Mouse (Mus musculus) hindbrain, embryonic 13.5 days (tissue): Measurements from ENCODE around the gene Hyal5. TPM values are rescaled to one million over a fixed set of nuclear protein-coding genes. Genes with fewer than 3 reads are reported as not detected.
A peak's percentile ranks its signal among the peaks of the same experiment; 100 is the strongest.

Experiments
- ATAC-seq: fragments of 200-750 bp; cut with Nextera tagmentation; 2 replicates; pipeline ENCODE4 v1.8.0; 2017; ENCODE audit warnings: moderate TSS enrichment; ENCODE audit not compliant: low FRiP score
- H3K27ac ChIP-seq: fragments of 300-500 bp; sonication (generic); 2 replicates; pipeline ENCODE4 v1.5.1; 2015; ENCODE audit warnings: inconsistent platforms, mild to moderate bottlenecking, moderate library complexity
- H3K27me3 ChIP-seq: fragments of 300-500 bp; sonication (generic); 2 replicates; pipeline ENCODE4 v1.6.1; 2015; ENCODE audit warnings: mild to moderate bottlenecking, inconsistent platforms
- H3K36me3 ChIP-seq: fragments of 300-500 bp; sonication (generic); 2 replicates; pipeline ENCODE4 v1.6.1; 2015; ENCODE audit warnings: mild to moderate bottlenecking, inconsistent platforms
- H3K4me1 ChIP-seq: fragments of 300-500 bp; sonication (generic); replicated peaks from 2 replicates; pipeline ENCODE4 v1.6.1; 2015; ENCODE audit warnings: inconsistent platforms
- H3K4me2 ChIP-seq: fragments of 300-500 bp; sonication (generic); 2 replicates; pipeline ENCODE4 v1.6.1; 2015; ENCODE audit warnings: inconsistent platforms, mild to moderate bottlenecking, moderate library complexity
- H3K4me3 ChIP-seq: fragments of 300-500 bp; sonication (generic); 2 replicates; pipeline ENCODE4 v1.5.1; 2015; ENCODE audit warnings: mild to moderate bottlenecking, inconsistent platforms
- H3K9ac ChIP-seq: fragments of 300-500 bp; sonication (generic); 2 replicates; pipeline ENCODE4 v1.6.1; 2015; ENCODE audit warnings: mild to moderate bottlenecking, inconsistent platforms
- H3K9me3 ChIP-seq: fragments of 300-500 bp; sonication (generic); 2 replicates; pipeline ENCODE4 v1.6.1; 2016; ENCODE audit warnings: inconsistent platforms
- WGBS: fragments of 180-500 bp; shearing (Covaris S2); methylation state at CpG from one replicate; pipeline ENCODE4 v1.1.7; 2015; 5-methylcytosine and 5-hydroxymethylcytosine counted together
- polyA plus RNA-seq: library from polyadenylated mRNA; unstranded; fragments of >200 nt; fragmentation: Nextera tagmentation; extraction: Ambion mirVana; gene quantifications from 2 replicates; pipeline ENCODE4 v1.2.1, GENCODE M21; 2015

The Hyal5 gene
- not detected in 2 replicates for polyA plus RNA-seq

DNA sequence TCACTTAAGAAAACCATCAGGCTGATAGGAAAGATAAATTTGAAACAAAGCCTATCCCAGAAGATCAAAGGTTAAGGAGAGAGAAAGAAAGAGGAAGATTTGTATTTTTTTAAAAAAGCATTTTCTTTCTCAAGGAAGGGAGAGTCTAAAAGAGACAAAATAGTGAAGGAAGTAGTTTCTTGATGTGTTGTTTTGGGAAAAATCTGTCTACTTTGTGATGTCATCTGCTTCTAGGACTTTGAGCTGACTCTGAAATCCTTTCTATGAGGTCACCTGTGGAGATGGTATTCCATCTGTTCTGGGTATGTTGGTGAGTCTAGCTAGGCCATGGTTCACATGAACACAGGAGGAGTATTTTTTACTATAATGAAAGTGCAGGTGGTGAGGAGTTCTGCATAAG lies at the start of gene Hyal5:
TSS of gene Hyal5 (plus strand) at position 301 of the 400 bp plus-strand sequence.
- no peak within 1 kb of the TSS for H3K9ac ChIP-seq
- no peak within 1 kb of the TSS for H3K4me3 ChIP-seq
- no peak for ATAC-seq
- H3K27me3 ChIP-seq = no peaks in the 10 kb centered on the region
- no peaks in the 10 kb centered on the region for H3K36me3 ChIP-seq
- no peaks in the 10 kb centered on the region for H3K4me1 ChIP-seq
- H3K4me2 ChIP-seq = no peak within 1 kb of the TSS
- H3K27ac ChIP-seq = no peak within 1 kb of the TSS
- no peaks in the 10 kb centered on the region for H3K9me3 ChIP-seq

DNA sequence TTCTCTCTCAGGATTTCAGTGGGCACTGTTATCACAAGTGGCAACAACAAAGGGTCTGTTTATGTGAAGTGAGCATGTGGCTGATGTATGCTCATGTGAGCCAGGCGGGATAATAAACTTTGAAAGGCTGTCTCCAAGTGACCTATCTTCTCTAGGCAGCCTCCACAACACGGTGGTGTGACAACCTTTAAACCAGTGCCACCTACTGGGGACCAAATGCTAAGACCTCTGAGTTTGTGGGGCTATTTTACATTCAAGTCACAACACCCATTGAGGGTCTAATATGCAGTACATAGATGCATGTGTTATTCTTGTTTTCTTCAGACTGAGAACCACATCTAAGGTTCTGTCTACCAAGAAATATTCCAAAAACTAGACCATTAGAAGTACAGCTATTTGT lies 35.7 kb upstream of the Hyal5 start:
- H3K4me2 ChIP-seq = no peak overlapping the region
- no peaks in the 10 kb centered on the region for H3K4me1 ChIP-seq
- H3K27me3 ChIP-seq = no peaks in the 10 kb centered on the region
- H3K36me3 ChIP-seq = no peaks in the 10 kb centered on the region
- H3K9me3 ChIP-seq = no peaks in the 10 kb centered on the region
- H3K4me3 ChIP-seq = no peak overlapping the region
- H3K9ac ChIP-seq = no peak overlapping the region
- WGBS = 45% methylated on average over 2 of the region's 2 CpGs
- ATAC-seq = no peak
- H3K27ac ChIP-seq = no peak overlapping the region

DNA sequence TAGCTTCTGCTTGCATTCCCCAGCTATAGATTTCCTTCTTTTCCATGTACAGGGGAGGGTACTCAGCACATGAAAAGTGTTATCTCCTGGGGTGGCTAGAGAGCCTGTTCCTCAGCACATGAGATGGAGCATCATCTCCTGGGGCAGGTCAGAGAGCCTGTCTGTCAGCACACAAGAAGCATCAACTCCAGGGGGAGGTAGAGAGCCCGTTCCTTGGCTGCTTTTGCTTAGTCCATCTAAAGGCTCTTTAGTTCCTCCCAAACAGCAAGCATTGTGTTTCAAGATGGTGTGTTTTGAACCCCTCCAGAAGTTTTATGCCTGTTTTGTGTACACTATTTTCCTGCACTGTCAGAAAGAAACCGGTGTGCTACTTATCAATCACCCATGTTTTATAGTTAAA lies 2.5 kb downstream of the Hyal5 start:
- no peak overlapping the region for H3K9ac ChIP-seq
- no peaks in the 10 kb centered on the region for H3K27me3 ChIP-seq
- H3K36me3 ChIP-seq = no peaks in the 10 kb centered on the region
- no peak for ATAC-seq
- no peak overlapping the region for H3K4me3 ChIP-seq
- no peak overlapping the region for H3K27ac ChIP-seq
- no peaks in the 10 kb centered on the region for H3K9me3 ChIP-seq
- WGBS = 57% methylated on average over 2 of the region's 2 CpGs
- no peaks in the 10 kb centered on the region for H3K4me1 ChIP-seq
- no peak overlapping the region for H3K4me2 ChIP-seq

DNA sequence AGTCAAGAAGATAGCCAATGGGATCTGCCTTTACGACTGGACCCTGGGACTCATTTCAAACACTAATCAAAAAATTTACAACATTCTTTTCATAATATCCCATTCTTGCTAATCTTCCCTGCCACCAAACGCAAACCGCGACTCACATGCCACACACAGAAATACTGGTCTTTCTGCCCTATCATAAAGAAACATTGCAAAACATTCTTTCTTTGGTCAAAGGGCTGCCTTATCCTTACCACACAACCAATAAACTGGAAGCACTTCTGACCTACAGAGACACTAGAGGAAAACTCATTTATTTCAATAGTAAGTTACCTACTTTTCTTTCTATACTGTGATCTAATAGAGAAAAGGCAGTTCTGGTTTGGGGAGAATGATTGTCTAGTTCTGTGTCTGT lies 5.9 kb downstream of the Hyal5 start:
- WGBS = 93% methylated on average over 4 of the region's 4 CpGs
- Histone ChIP-seq H3K4me2 (no peak overlapping the region), H3K27ac (no peak overlapping the region), H3K4me3 (no peak overlapping the region), H3K9me3 (no peaks in the 10 kb centered on the region), H3K36me3 (no peaks in the 10 kb centered on the region), H3K9ac (no peak overlapping the region), H3K27me3 (no peaks in the 10 kb centered on the region), H3K4me1 (no peaks in the 10 kb centered on the region)
- ATAC-seq = no peak

DNA sequence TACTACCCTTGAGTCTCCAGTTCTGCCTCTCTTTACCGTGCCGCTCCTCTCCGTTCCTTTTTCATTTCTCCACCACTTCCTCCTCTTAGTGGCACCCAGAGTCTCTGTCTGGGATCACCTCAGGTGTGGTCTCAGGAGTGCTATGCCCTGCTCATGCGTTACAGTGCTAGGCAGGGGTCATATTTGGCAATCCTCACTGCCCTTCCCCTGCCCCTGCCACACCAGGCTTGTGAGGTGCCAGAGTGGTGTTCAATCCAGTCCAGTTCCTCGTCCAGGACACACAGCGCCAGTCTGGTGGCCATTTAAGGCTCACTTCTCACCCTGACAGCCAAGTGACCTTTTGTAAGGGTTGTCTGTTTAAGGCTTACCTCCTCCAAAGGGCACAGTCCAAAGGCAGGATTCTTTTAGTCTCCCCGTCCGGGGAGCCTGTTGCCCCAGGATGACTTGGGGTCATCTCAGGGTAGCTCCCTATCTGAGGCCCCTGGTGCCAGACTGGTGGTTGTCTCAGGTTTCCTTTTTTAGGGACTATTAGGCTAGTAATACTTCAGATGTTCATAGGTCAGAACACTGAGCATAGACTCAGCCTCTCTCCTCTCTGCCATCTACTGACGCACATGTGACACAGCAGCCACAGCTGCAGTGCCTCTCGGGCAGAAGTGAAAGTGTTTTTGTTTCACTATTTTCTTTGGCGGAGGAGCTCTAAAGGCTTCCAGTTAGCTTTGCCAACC lies 36.5 kb downstream of the Hyal5 start:
- Histone ChIP-seq H3K9ac (no peak overlapping the region), H3K36me3 (no peaks in the 10 kb centered on the region), H3K4me3 (no peak overlapping the region), H3K27me3 (no peaks in the 10 kb centered on the region), H3K4me2 (peak overlapping the region; percentile 27; the same call in 1 of the 2 replicates), H3K9me3 (no peaks in the 10 kb centered on the region), H3K4me1 (no peaks in the 10 kb centered on the region; the same call in 1 of the 2 replicates), H3K27ac (no peak overlapping the region)
- peak; percentile 46; the same call in 1 of the 2 replicates for ATAC-seq
- 80% methylated on average over 11 of the region's 11 CpGs for WGBS

DNA sequence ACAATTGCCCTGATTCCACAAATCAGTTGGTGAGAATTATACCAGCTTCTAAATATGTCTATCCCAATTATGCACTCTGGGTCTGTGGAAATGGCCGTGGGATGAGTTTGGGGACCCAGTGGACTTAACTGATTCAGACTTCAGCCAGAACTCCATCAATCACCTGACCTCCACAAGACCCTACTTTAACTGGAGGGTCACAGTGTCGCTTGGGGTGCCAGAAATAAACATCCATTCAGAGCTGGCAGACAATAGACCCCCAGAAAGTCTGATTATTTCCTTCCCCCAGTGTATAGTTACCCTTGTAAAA lies 37.0 kb downstream of the Hyal5 start:
- Histone ChIP-seq H3K4me3 (no peak overlapping the region), H3K27me3 (no peaks in the 10 kb centered on the region), H3K4me2 (peak overlapping the region; percentile 27; the same call in 1 of the 2 replicates), H3K36me3 (no peaks in the 10 kb centered on the region), H3K4me1 (no peaks in the 10 kb centered on the region; the same call in 1 of the 2 replicates), H3K9ac (no peak overlapping the region), H3K27ac (no peak overlapping the region), H3K9me3 (no peaks in the 10 kb centered on the region)
- 40% methylated on average over 2 of the region's 2 CpGs for WGBS
- no peak for ATAC-seq

DNA sequence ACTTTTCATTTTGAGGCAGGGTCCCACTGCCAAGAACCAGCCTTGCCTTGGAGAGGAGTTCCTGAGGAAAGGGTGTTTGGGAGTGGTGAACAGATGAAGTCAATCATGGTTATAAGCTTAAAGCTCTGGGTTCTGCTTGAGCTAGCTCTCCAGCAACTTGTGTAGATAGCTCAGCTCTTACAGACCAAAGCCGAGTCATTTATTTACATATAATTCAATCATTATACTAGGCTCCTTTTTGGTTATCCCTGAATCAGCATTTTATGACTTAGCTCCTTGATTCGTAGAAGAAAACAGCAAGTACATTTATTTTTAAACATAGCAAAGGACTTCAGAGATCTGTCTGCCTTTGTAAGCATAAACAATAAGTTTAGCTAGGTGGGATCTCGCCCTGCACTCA lies 47.3 kb downstream of the Hyal5 start:
- Histone ChIP-seq H3K9ac (no peak overlapping the region), H3K4me3 (no peak overlapping the region), H3K27ac (no peak overlapping the region), H3K9me3 (no peaks in the 10 kb centered on the region), H3K4me1 (no peaks in the 10 kb centered on the region), H3K27me3 (no peaks in the 10 kb centered on the region), H3K36me3 (no peaks in the 10 kb centered on the region), H3K4me2 (no peak overlapping the region)
- WGBS = 92% methylated on average over 3 of the region's 3 CpGs
- no peak for ATAC-seq

DNA sequence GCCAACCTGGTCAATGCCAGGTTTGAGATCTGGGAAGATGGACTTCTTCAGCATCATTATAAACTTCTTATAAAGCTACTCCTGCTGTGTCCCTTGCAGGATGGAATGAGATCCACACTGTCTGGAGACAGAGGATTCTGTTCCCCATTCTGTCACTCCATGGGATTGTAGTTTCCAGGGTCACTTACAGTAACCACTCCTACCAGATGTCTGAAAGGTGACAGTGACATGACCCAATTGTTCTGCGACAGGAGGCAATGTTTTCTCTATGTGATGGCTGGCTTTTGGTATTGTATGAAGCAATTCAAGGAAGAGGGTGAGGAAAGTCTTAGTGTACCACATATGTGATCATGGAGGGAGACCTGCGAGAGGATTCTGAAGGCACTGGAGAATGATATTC lies 50.0 kb downstream of the Hyal5 start:
- H3K4me1 ChIP-seq = no peaks in the 10 kb centered on the region
- no peaks in the 10 kb centered on the region for H3K27me3 ChIP-seq
- no peak overlapping the region for H3K9ac ChIP-seq
- H3K36me3 ChIP-seq = no peaks in the 10 kb centered on the region
- H3K4me2 ChIP-seq = no peak overlapping the region
- WGBS = 95% methylated on average over 2 of the region's 2 CpGs
- no peaks in the 10 kb centered on the region for H3K9me3 ChIP-seq
- no peak for ATAC-seq
- H3K27ac ChIP-seq = no peak overlapping the region
- H3K4me3 ChIP-seq = no peak overlapping the region

DNA sequence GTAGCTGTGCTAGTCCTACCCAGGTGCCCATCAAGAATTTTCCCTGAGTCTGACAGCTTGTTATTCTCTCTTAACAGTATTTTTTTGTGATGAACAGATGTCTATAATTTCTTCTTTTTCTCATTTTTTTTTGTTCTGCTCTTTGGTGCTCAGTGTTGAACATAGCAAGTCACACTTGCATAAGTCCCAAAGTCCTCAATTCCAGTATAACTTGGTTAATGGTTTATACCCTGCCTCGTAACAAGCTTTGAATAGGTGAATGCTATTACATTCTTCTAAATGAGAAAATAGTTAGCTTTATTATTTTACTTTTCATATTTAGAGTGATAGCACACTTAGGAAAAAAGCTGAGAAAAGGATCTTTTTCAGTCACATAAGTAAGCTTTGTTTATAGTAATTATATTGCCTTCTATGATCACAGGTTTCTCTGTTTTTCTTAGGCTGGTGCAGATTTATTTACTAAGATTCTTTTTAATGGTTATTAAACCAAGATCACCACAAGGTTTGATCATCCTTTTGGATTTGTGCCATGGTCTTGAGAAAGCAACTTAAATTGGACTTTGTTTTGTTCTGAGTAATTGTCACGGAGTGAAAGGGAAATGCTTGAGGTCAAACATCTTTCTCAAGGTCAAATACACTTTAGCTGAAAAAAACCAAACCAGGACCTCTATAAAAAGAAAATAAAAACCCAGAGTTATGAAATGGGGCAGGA lies 52.4 kb downstream of the Hyal5 start:
- WGBS = 81% methylated on average over 2 of the region's 2 CpGs

DNA sequence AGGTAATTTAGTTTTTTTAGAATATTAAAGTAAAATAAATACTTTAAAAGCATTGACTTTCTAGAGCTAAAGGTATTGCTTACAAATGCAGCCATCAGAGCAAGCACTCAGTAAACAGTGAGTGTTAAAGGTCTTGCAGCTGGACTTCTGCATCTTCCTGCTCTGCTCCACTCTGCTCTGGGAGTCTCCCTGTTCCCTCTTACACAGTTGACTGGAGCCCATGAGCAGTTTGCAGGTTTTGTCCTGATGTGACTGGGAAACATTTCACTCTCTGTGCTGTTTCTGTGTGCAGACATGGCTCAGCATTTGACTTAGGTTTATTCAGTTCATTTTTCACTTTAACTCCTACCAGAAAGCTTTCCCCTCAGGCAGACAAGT lies 52.9 kb downstream of the Hyal5 start:
- Histone ChIP-seq H3K4me2 (no peak overlapping the region), H3K27me3 (no peaks in the 10 kb centered on the region), H3K4me3 (no peak overlapping the region), H3K9me3 (no peaks in the 10 kb centered on the region), H3K4me1 (no peaks in the 10 kb centered on the region), H3K27ac (no peak overlapping the region), H3K36me3 (no peaks in the 10 kb centered on the region), H3K9ac (no peak overlapping the region)
- no peak for ATAC-seq

More for the DNA sequence above, 52.4 kb downstream of the Hyal5 start:
- H3K36me3 ChIP-seq = no peaks in the 10 kb centered on the region
- no peak overlapping the region for H3K9ac ChIP-seq
- H3K27me3 ChIP-seq = no peaks in the 10 kb centered on the region
- no peak overlapping the region for H3K4me2 ChIP-seq
- H3K4me1 ChIP-seq = no peaks in the 10 kb centered on the region
- no peak overlapping the region for H3K4me3 ChIP-seq
- H3K27ac ChIP-seq = no peak overlapping the region
- ATAC-seq = no peak
- no peaks in the 10 kb centered on the region for H3K9me3 ChIP-seq

DNA sequence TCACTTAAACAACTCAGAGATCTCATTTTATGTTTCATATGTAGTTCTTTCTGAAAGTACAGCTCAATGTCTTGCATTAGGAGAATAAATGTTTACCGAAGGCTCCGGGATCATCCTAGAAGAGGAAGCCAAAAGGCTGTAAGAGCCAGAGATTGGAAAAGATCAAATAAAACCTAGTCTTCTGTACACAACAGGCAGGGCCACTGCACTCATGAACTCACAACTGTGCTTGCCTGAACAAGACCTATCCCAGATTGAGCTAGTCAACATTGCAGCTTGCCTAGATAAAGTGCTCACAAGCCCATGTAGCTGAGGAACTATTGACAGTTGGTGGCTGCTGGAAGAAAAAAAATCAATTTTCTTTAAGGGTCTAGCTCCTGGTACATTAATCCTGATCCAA lies 55.8 kb downstream of the Hyal5 start:
- no peaks in the 10 kb centered on the region for H3K36me3 ChIP-seq
- no peaks in the 10 kb centered on the region for H3K9me3 ChIP-seq
- WGBS = 98% methylated on average over 2 of the region's 2 CpGs
- H3K27ac ChIP-seq = no peak overlapping the region
- ATAC-seq = no peak
- no peak overlapping the region for H3K4me3 ChIP-seq
- H3K4me1 ChIP-seq = no peaks in the 10 kb centered on the region
- H3K27me3 ChIP-seq = no peaks in the 10 kb centered on the region
- H3K4me2 ChIP-seq = no peak overlapping the region
- no peak overlapping the region for H3K9ac ChIP-seq

DNA sequence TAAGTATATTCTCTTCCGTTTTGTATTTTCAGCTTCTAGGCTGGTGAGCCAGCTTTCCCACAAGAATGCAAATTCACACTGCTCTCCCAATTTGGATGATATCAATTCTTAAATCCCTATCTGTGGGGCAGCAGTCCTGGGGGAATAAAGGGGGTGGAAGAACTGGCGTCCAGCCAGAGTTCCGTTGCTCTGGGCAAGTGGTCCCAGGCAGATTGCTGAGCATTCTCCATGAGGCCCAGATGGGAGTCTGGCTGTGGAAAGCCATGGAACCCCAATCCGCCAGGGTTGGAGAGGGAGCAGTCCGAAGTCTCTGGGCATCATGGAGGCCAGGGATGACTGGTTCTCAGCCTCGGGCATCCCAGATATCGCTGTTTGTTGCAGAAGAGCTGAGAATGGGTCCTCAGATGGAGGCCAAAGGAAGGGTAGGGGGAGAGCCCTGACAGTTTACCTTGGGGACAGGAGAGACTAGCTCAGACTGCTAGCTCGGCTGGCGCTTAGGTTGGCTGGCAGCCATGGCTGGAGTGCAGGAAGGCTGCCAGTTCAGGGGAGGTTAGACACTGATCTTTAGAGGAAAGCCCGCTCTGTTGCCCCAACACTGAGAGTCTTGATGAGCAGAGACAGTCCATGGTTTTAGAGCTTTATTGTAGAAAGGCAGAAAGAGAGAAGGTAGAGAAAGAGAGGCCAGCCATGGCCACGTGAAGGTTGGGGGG lies 67.4 kb downstream of the Hyal5 start:
- H3K4me1 ChIP-seq = no peaks in the 10 kb centered on the region
- WGBS = 94% methylated on average over 11 of the region's 11 CpGs
- no peaks in the 10 kb centered on the region for H3K27me3 ChIP-seq
- H3K27ac ChIP-seq = no peak overlapping the region
- no peak for ATAC-seq
- H3K4me3 ChIP-seq = no peak overlapping the region
- H3K36me3 ChIP-seq = no peaks in the 10 kb centered on the region
- no peak overlapping the region for H3K9ac ChIP-seq
- no peak overlapping the region for H3K4me2 ChIP-seq
- no peaks in the 10 kb centered on the region for H3K9me3 ChIP-seq
